ENCODE assay signal across 14 mouse cellular contexts in genomic region chr4:117601338-117601776, GRCm38 (mm10). TPM values are rescaled to one million over a fixed set of nuclear protein-coding genes. Genes with fewer than 3 reads are reported as not detected.
DNase-seq lines count a peak whose midpoint lies in the region; ATAC-seq and TF ChIP-seq lines count a peak whose summit lies in the region.
"Had no signal": no experiment of that assay in that cellular context is flagged by ENCODE, and none has a peak within 500 bp of the region (broad histone marks: within the 10 kb centered on the region; RNA-seq: fewer than 3 reads in every experiment).

No protein-coding gene starts in this region.

- no peak overlapping the region for H3K4me3 ChIP-seq in gastrocnemius, adult 2 months
- H3K4me3 ChIP-seq in forebrain, postnatal 0 days (ENCODE audit: low read depth, low read length) = no peak overlapping the region
- no peak overlapping the region for H3K4me3 ChIP-seq in midbrain, embryonic 14.5 days (replicated peaks; ENCODE audit: low read depth, low read length)
- no peak overlapping the region for H3K4me3 ChIP-seq in intestine, embryonic 15.5 days (replicated peaks)
- H3K4me3 ChIP-seq: left cerebral cortex, adult 2 months; liver, embryonic 13.5 days had no signal

- peak; percentile 44 for ATAC-seq in forebrain, postnatal 0 days
- ATAC-seq in midbrain, embryonic 14.5 days (ENCODE audit: low FRiP score, low TSS enrichment) = no peak
- ATAC-seq in megakaryocyte, adult 5-6 weeks (ENCODE audit: poor library complexity, severe bottlenecking) = no peak
- ATAC-seq in intestine, embryonic 15.5 days = no peak

- no peaks in the 10 kb centered on the region for H3K27me3 ChIP-seq in forebrain, postnatal 0 days (ENCODE audit: insufficient read depth, low read length)
- H3K27me3 ChIP-seq in midbrain, embryonic 14.5 days (ENCODE audit: control insufficient read depth, insufficient read depth, low read length) = no peaks in the 10 kb centered on the region
- no peaks in the 10 kb centered on the region for H3K27me3 ChIP-seq in intestine, embryonic 15.5 days (replicated peaks)
- H3K27me3 ChIP-seq: liver, embryonic 13.5 days had no signal

- no peaks in the 10 kb centered on the region for H3K9me3 ChIP-seq in forebrain, postnatal 0 days (ENCODE audit: low read length)
- H3K9me3 ChIP-seq in midbrain, embryonic 14.5 days (ENCODE audit: control insufficient read depth, low read length) = no peaks in the 10 kb centered on the region
- no peaks in the 10 kb centered on the region for H3K9me3 ChIP-seq in intestine, embryonic 15.5 days
- H3K9me3 ChIP-seq: liver, embryonic 13.5 days had no signal

- H3K4me1 ChIP-seq in forebrain, postnatal 0 days (ENCODE audit: insufficient read depth) = peaks cover 4% of the 10 kb centered on the region; the same call in 1 of the 2 replicates
- H3K4me1 ChIP-seq in midbrain, embryonic 14.5 days (ENCODE audit: control insufficient read depth, insufficient read depth, low read length) = peaks cover 33% of the 10 kb centered on the region
- no peaks in the 10 kb centered on the region for H3K4me1 ChIP-seq in intestine, embryonic 15.5 days (replicated peaks)

- WGBS in forebrain, postnatal 0 days = 12% methylated on average over 5 of the region's 5 CpGs
- 12% methylated on average over 5 of the region's 5 CpGs for WGBS in midbrain, embryonic 14.5 days
- WGBS in intestine, embryonic 15.5 days = 46% methylated on average over 5 of the region's 5 CpGs

- H3K4me2 ChIP-seq in forebrain, postnatal 0 days (ENCODE audit: low read depth) = no peak overlapping the region
- H3K4me2 ChIP-seq in midbrain, embryonic 14.5 days (ENCODE audit: low read length) = no peak overlapping the region
- no peak overlapping the region for H3K4me2 ChIP-seq in intestine, embryonic 15.5 days (replicated peaks)
- H3K4me2 ChIP-seq: liver, embryonic 13.5 days had no signal

- TF ChIP-seq CTCF in gastrocnemius, adult 2 months (IDR thresholded peaks at IDR 0.05) = no peak
- TF ChIP-seq CTCF in forebrain, postnatal 0 days (IDR thresholded peaks at IDR 0.05; ENCODE audit: low read depth) = no peak

- intact Hi-C loops in gastrocnemius, adult 2 months (cut with DNase I) = no loop called here

- H3K9ac ChIP-seq in forebrain, postnatal 0 days = no peak overlapping the region
- H3K9ac ChIP-seq in midbrain, embryonic 14.5 days (replicated peaks; ENCODE audit: low read length) = no peak overlapping the region
- no peak overlapping the region for H3K9ac ChIP-seq in intestine, embryonic 15.5 days
- H3K9ac ChIP-seq: liver, embryonic 13.5 days had no signal

- peak overlapping the region; percentile 78 for H3K27ac ChIP-seq in gastrocnemius, adult 2 months
- H3K27ac ChIP-seq in forebrain, postnatal 0 days (ENCODE audit: low read depth, low read length) = no peak overlapping the region
- H3K27ac ChIP-seq in midbrain, embryonic 14.5 days (replicated peaks; ENCODE audit: low read depth, low read length) = no peak overlapping the region
- no peak overlapping the region for H3K27ac ChIP-seq in intestine, embryonic 15.5 days
- H3K27ac ChIP-seq: left cerebral cortex, adult 2 months; liver, embryonic 13.5 days had no signal

- peak; percentile 65 for DNase-seq in gastrocnemius, adult 2 months
- no peak for DNase-seq in gastrocnemius, postnatal 10 days
- DNase-seq in Muller cell, postnatal 12 days (ENCODE audit: inconsistent ontology term) = peak; percentile 63
- DNase-seq in forebrain, postnatal 0 days = no peak
- peak; percentile 33 for DNase-seq in midbrain, embryonic 14.5 days
- no peak for DNase-seq in yolk sac, embryonic 10.5 days (ENCODE audit: low spot score)
- DNase-seq: cerebellum, postnatal 10 days; kidney, adult 9 months; liver, embryonic 13.5 days; lung, postnatal 14 days; right cerebral cortex, adult 18-20 months had no signal

- peaks cover 38% of the 10 kb centered on the region for H3K36me3 ChIP-seq in forebrain, postnatal 0 days (ENCODE audit: insufficient read depth)
- peaks cover 15% of the 10 kb centered on the region for H3K36me3 ChIP-seq in midbrain, embryonic 14.5 days (ENCODE audit: control insufficient read depth, insufficient read depth, low read length)
- H3K36me3 ChIP-seq in intestine, embryonic 15.5 days = 0 out of 2 replicates have a peak, but pooled peaks cover 7% of the 10 kb centered on the region

RNA-seq across cellular contexts. Expression of gene Eri3, which starts 51.2 kb away (rescaled TPM):
- 100 to 1,000 TPM in 1 of 2 experiments, 10 to 100 TPM in 1; 97.4 to 101 TPM for total RNA-seq in gastrocnemius, adult 2 months (2021)
- 10 to 100 TPM; 73.6 to 80.3 TPM for total RNA-seq in gastrocnemius, postnatal 10 days (2021)
- total RNA-seq in forebrain, postnatal 0 days (2014; rRNA removed) = 269 and 276 TPM in 2 replicates
- 379 and 380 TPM in 2 replicates for polyA plus RNA-seq in forebrain, postnatal 0 days (2015; fragmentation: Nextera tagmentation; extraction: Ambion mirVana)
- 267 and 284 TPM in 2 replicates for polyA plus RNA-seq in midbrain, embryonic 14.5 days (2014; fragmentation: Nextera tagmentation; extraction: Ambion mirVana)
- total RNA-seq in megakaryocyte, adult 5-6 weeks (2015) = 36.8 and 39.7 TPM in 2 replicates
- total RNA-seq in megakaryocyte, adult 5-6 weeks (2017) = 12.9 and 13.3 TPM in 2 replicates
- 95.5 and 102 TPM in 2 replicates for polyA plus RNA-seq in intestine, embryonic 15.5 days (2015; fragmentation: Nextera tagmentation; extraction: Ambion mirVana)

Comparison
In these comparisons a context has a peak if more than half of its experiments do, and no peak if none do; other contexts are left out.
1. DNase-seq: peak in gastrocnemius, adult 2 months (single experiment), Muller cell, postnatal 12 days (single experiment) and midbrain, embryonic 14.5 days (single experiment); none in gastrocnemius, postnatal 10 days (single experiment), forebrain, postnatal 0 days (single experiment) and yolk sac, embryonic 10.5 days (single experiment).